Mouse (Mus musculus) MEL (cell line): ENCODE data around the gene Scamp2. TPM values are rescaled to one million over a fixed set of nuclear protein-coding genes. Genes with fewer than 3 reads are reported as not detected.

Source experiments
- DNase-seq: peaks from one replicate; pipeline ENCODE4 v3.0.0; 2011; ENCODE audit warnings: low read depth, low spot score
- H3K27ac ChIP-seq: 2 replicates; pipeline ENCODE4 v1.5.1; 2012; ENCODE audit warnings: low read depth, mild to moderate bottlenecking, control low read depth, low read length, moderate library complexity; ENCODE audit not compliant: control insufficient read depth
- H3K27me3 ChIP-seq, 2 experiments: fragments of 150-350 bp in 1 of 2; sonication (generic) in 1 of 2; 2 replicates each; pipeline ENCODE4 v1.6.1; 2012; ENCODE audit warnings: low read length in 2 of 2, mild to moderate bottlenecking in 2 of 2, improper control_type of control experiment in 1 of 2, moderate library complexity in 1 of 2; ENCODE audit not compliant: insufficient read depth in 2 of 2, control insufficient read depth in 1 of 2
- H3K36me3 ChIP-seq, 2 experiments: 2 replicates each; pipeline ENCODE4 v1.6.1; 2012 to 2014; ENCODE audit warnings: low read length in 2 of 2, improper control_type of control experiment in 1 of 2, inconsistent platforms in 1 of 2, mild to moderate bottlenecking in 1 of 2; ENCODE audit not compliant: insufficient read depth in 2 of 2, control insufficient read depth in 1 of 2
- H3K4me1 ChIP-seq, 2 experiments: fragments of 150-350 bp in 1 of 2; sonication (generic) in 1 of 2; 2 replicates each; pipeline ENCODE4 v1.6.1; 2012; ENCODE audit warnings: low read length in 2 of 2, improper control_type of control experiment in 1 of 2, mild to moderate bottlenecking in 1 of 2; ENCODE audit not compliant: insufficient read depth in 2 of 2, control insufficient read depth in 1 of 2
- H3K4me3 ChIP-seq, 2 experiments: fragments of 150-350 bp in 1 of 2; sonication (generic) in 1 of 2; 2 replicates each; pipeline ENCODE4 v1.5.1; 2012; ENCODE audit warnings: low read depth in 2 of 2, low read length in 2 of 2, mild to moderate bottlenecking in 2 of 2, moderate library complexity in 2 of 2, control low read depth in 1 of 2, improper control_type of control experiment in 1 of 2; ENCODE audit not compliant: control insufficient read depth in 1 of 2, insufficient read depth in 1 of 2
- H3K79me2 ChIP-seq: 2 replicates; pipeline ENCODE4 v1.6.1; 2012; ENCODE audit warnings: mild to moderate bottlenecking, low read length, moderate library complexity; ENCODE audit not compliant: control insufficient read depth, poor library complexity, insufficient read depth
- H3K9ac ChIP-seq: 2 replicates; pipeline ENCODE4 v1.6.1; 2012; ENCODE audit warnings: low read depth, mild to moderate bottlenecking, control low read depth, low read length, moderate library complexity; ENCODE audit not compliant: control insufficient read depth, poor library complexity, severe bottlenecking
- H3K9me3 ChIP-seq: fragments of 150-350 bp; sonication (generic); replicated peaks from 2 replicates; pipeline ENCODE4 v1.6.1; 2012; ENCODE audit warnings: mild to moderate bottlenecking, low read length, improper control_type of control experiment, moderate library complexity; ENCODE audit not compliant: insufficient read depth
- BHLHE40 ChIP-seq: IDR thresholded peaks from 2 replicates; pipeline ENCODE4 v1.6.1; 2012; ENCODE audit warnings: low read depth, mild to moderate bottlenecking, inconsistent platforms, low read length, improper control_type of control experiment, borderline replicate concordance
- CHD2 ChIP-seq: IDR thresholded peaks from 2 replicates; pipeline ENCODE4 v1.6.1; 2011; ENCODE audit warnings: low read length, improper control_type of control experiment
- E2F4 ChIP-seq: IDR thresholded peaks from 2 replicates; pipeline ENCODE4 v1.6.1; 2011; ENCODE audit warnings: low read depth, low read length, improper control_type of control experiment, borderline replicate concordance
- ELF1 ChIP-seq: IDR thresholded peaks from 2 replicates; pipeline ENCODE4 v1.6.1; 2014; ENCODE audit warnings: low read depth, mild to moderate bottlenecking, inconsistent platforms, low read length, improper control_type of control experiment, moderate library complexity
- ETS1 ChIP-seq: IDR thresholded peaks from 2 replicates; pipeline ENCODE4 v1.6.1; 2012; ENCODE audit warnings: low read depth, mild to moderate bottlenecking, inconsistent platforms, low read length, improper control_type of control experiment, moderate library complexity
- GATA1 ChIP-seq: IDR thresholded peaks from 2 replicates; pipeline ENCODE4 v1.6.1; 2011; ENCODE audit warnings: low read depth, low read length, improper control_type of control experiment
- JUND ChIP-seq: IDR thresholded peaks from 2 replicates; pipeline ENCODE4 v1.6.1; 2011; ENCODE audit warnings: low read depth, mild to moderate bottlenecking, improper control_type of control experiment, low read length
- KAT2A ChIP-seq: conservative IDR thresholded peaks from 2 replicates; pipeline ENCODE4 v1.6.1; 2012; ENCODE audit warnings: low read depth, low read length, improper control_type of control experiment, inconsistent platforms
- MAFK ChIP-seq: IDR thresholded peaks from 2 replicates; pipeline ENCODE4 v1.6.1; 2011; ENCODE audit warnings: low read depth, mild to moderate bottlenecking, low read length, improper control_type of control experiment, borderline replicate concordance
- MYC ChIP-seq: IDR thresholded peaks from 2 replicates; pipeline ENCODE4 v1.6.1; 2011; ENCODE audit warnings: low read depth, mild to moderate bottlenecking, low read length, improper control_type of control experiment, moderate library complexity
- POLR2AphosphoS2 ChIP-seq: IDR thresholded peaks from 2 replicates; pipeline ENCODE4 v1.6.1; 2011; ENCODE audit warnings: low read length, improper control_type of control experiment
- POLR2AphosphoS5 ChIP-seq: IDR thresholded peaks from 2 replicates; pipeline ENCODE4 v1.6.1; 2012; ENCODE audit warnings: low read depth, borderline replicate concordance, mild to moderate bottlenecking, inconsistent platforms, low read length, moderate library complexity, mixed read lengths
- RAD21 ChIP-seq: IDR thresholded peaks from 2 replicates; pipeline ENCODE4 v1.6.1; 2011; ENCODE audit warnings: mild to moderate bottlenecking, low read depth, low read length, improper control_type of control experiment
- RCOR1 ChIP-seq: IDR thresholded peaks from 2 replicates; pipeline ENCODE4 v1.6.1; 2012; ENCODE audit warnings: low read depth, mild to moderate bottlenecking, inconsistent platforms, low read length, improper control_type of control experiment
- SIN3A ChIP-seq: IDR thresholded peaks from 2 replicates; pipeline ENCODE4 v1.6.1; 2012; ENCODE audit warnings: low read length, improper control_type of control experiment, inconsistent platforms
- TCF12 ChIP-seq: IDR thresholded peaks from 2 replicates; pipeline ENCODE4 v1.6.1; 2014; ENCODE audit warnings: low read depth, mild to moderate bottlenecking, inconsistent platforms, low read length, improper control_type of control experiment, moderate library complexity
- USF1 ChIP-seq: IDR thresholded peaks from 2 replicates; pipeline ENCODE4 v1.6.1; 2014; ENCODE audit warnings: low read depth, mild to moderate bottlenecking, inconsistent platforms, low read length, improper control_type of control experiment, moderate library complexity
- ZNF384 ChIP-seq: IDR thresholded peaks from 2 replicates; pipeline ENCODE4 v1.6.1; 2012; ENCODE audit warnings: low read depth, mild to moderate bottlenecking, inconsistent platforms, low read length, improper control_type of control experiment
- polyA plus RNA-seq, 2 experiments: library from polyadenylated mRNA; stranded (reverse) in 1 of 2; unstranded in 1 of 2; fragments of >175 nt in 1 of 2; fragments of >200 nt in 1 of 2; gene quantifications; 2 replicates each; pipeline versions ENCODE4 v1.2.1 to v1.2.4; 2012; ENCODE audit warnings: low replicate concordance in 2 of 2, low read depth in 1 of 2; ENCODE audit not compliant: insufficient read length in 2 of 2, insufficient read depth in 1 of 2, missing spikeins in 1 of 2
- total RNA-seq: library from RNA; depleted of rRNA; stranded (reverse); fragments of 300-350 nt; gene quantifications from 2 replicates; pipeline ENCODE4 v1.2.3, GENCODE M21; 2012

Gene Scamp2
- total and polyA plus RNA-seq, 3 experiments, result 35.4 to 51.4 TPM; not detected in 1

DNA sequence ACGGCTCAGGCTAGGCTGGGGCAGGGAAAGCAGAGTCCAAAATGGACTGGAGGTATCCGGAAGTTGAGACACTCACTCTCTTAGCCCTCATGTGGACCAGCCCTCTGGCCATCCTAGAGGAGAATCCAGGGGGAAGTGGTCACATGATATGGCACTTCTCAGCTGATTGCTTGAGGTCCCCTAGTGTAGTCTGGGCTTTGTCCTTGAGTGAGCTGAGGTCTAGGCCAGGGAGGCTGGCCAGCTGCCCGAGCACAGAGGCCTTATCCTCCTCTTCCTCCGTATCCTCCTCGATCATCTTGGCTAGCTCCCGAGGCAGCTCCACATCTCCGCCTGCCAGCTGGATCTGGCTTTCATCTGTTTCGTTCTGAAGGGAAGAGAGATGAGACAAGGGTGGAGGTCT, 41.4 kb downstream of the Scamp2 start:
- TF ChIP-seq BHLHE40 (no peak), TCF12 (no peak), MYC (no peak), RCOR1 (no peak), SIN3A (no peak), USF1 (no peak)
- Histone ChIP-seq H3K4me1 (peaks cover 0 to 6% of the 10 kb centered on the region in 2 experiments; a peak in 1 of 4 replicates), H3K9me3 (no peaks in the 10 kb centered on the region), H3K27ac (no peak overlapping the region), H3K4me3 (no peak overlapping the region), H3K27me3 (no peaks in the 10 kb centered on the region; a peak in 1 of 4 replicates), H3K36me3 (no peaks in the 10 kb centered on the region; a peak in 1 of 4 replicates), H3K9ac (no peak overlapping the region), H3K79me2 (no peaks in the 10 kb centered on the region)
- no peak for DNase-seq

DNA sequence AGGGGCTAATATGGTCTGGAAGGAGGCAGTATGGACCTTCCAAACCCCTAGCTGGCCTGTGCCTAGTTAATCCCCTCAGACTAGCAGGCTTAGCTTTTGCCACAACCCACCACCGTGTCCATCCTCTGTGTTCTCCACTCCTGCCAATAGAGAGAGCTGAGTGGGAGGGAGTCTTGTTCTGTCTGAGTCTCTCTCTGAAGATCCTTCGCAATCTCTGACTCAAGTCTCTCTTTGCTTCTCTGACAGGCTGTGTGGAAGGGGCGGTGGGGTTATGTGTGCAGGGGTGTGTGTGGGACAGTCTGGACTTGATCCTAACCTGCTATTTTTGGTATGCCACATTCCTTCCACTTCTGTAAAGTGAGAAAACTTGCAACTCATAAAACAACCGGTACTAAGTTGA, 44.1 kb downstream of the Scamp2 start:
- Histone ChIP-seq H3K4me3 (no peak overlapping the region), H3K9me3 (no peaks in the 10 kb centered on the region), H3K27ac (no peak overlapping the region), H3K27me3 (no peaks in the 10 kb centered on the region; a peak in 1 of 4 replicates), H3K79me2 (no peaks in the 10 kb centered on the region), H3K9ac (no peak overlapping the region), H3K4me1 (peaks cover 0 to 6% of the 10 kb centered on the region in 2 experiments; a peak in 1 of 4 replicates), H3K36me3 (no peaks in the 10 kb centered on the region; a peak in 1 of 4 replicates)
- no peak for DNase-seq
- no peak for TF ChIP-seq ZNF384
- no peak for TF ChIP-seq JUND
- no peak for TF ChIP-seq ETS1
- TF ChIP-seq GATA1, result no peak
- no peak for TF ChIP-seq POLR2AphosphoS2
- no peak for TF ChIP-seq KAT2A
- no peak for TF ChIP-seq E2F4
- TF ChIP-seq ELF1, result no peak
- no peak for TF ChIP-seq MYC
- TF ChIP-seq POLR2AphosphoS5, result no peak
- TF ChIP-seq MAFK, result no peak
- no peak for TF ChIP-seq RAD21
- no peak for TF ChIP-seq SIN3A
- no peak for TF ChIP-seq CHD2
